Mouse (Mus musculus): Measurements from ENCODE around the gene Ly9. TPM values are rescaled to one million over a fixed set of nuclear protein-coding genes. Genes with fewer than 3 reads are reported as not detected.

Gene Ly9
- polyA plus RNA-seq, 1 experiment from 2014 or later: not detected

DNA sequence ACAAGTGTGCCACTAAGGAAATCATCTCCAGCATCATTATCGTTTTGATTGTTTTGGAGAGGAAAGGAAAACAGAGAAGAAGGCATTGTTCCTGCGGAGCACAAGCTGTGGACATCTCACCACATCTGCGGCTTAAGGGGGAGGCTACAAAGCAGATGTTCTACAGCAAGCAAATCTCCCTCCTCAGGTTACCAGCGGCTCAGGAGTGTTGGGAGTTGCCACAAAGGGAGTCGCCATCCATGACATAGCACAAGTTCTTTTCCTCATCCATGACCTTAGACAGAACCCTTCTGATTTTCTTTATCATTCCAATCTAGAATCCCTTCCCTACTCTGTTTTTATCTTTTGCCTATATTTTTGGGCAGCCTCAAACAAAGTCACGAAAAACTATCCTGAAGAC lies 28.5 kb upstream of the Ly9 start:
- Histone ChIP-seq H3K36me3 (ENCODE audit: control insufficient read depth, insufficient read depth, low read length) (no peaks in the 10 kb centered on the region), H3K27ac (ENCODE audit: low read depth, low read length) (no peak overlapping the region), H3K9me3 (ENCODE audit: control insufficient read depth, low read length) (no peaks in the 10 kb centered on the region), H3K9ac (ENCODE audit: low read length) (no peak overlapping the region), H3K4me3 (ENCODE audit: low read depth, low read length) (no peak overlapping the region), H3K27me3 (ENCODE audit: control insufficient read depth, insufficient read depth, low read length) (no peaks in the 10 kb centered on the region), H3K4me2 (ENCODE audit: low read depth, low read length, severe bottlenecking) (no peak overlapping the region), H3K4me1 (replicated peaks; ENCODE audit: control insufficient read depth, insufficient read depth, low read length) (no peaks in the 10 kb centered on the region)
- DNase-seq (ENCODE audit: low spot score) (no peak), ATAC-seq (replicated peaks; ENCODE audit: low FRiP score) (no peak)
- WGBS: 69% methylated on average over 6 of the region's 6 CpGs

DNA sequence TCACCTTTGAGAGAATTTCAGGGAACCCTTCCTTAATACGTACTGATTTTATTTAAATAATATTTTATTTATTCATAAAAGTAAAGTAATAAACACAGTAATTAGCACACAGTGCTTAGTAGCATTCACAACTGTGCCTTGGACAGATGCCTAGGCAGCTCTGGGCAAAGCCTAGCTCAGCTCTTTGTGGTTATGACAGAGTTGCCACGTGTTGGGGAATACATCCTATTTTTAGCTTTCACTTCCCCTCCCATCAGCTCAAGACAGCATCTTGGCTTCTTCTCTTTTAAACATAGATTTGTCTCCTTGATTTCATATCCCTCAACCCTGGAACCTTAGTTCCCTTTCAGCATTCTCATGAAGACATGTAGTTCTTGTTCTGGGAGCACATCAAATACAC lies 24.2 kb upstream of the Ly9 start:
- H3K27me3 ChIP-seq (ENCODE audit: control insufficient read depth, insufficient read depth, low read length): no peaks in the 10 kb centered on the region
- ATAC-seq (replicated peaks; ENCODE audit: low FRiP score): no peak
- H3K9me3 ChIP-seq (ENCODE audit: control insufficient read depth, low read length): no peaks in the 10 kb centered on the region
- 76% methylated on average over 2 of the region's 2 CpGs for WGBS
- H3K36me3 ChIP-seq (ENCODE audit: control insufficient read depth, insufficient read depth, low read length): no peaks in the 10 kb centered on the region
- H3K27ac ChIP-seq (ENCODE audit: low read depth, low read length): no peak overlapping the region
- H3K9ac ChIP-seq (ENCODE audit: low read length): no peak overlapping the region
- no peaks in the 10 kb centered on the region for H3K4me1 ChIP-seq (replicated peaks; ENCODE audit: control insufficient read depth, insufficient read depth, low read length)
- no peak for DNase-seq (ENCODE audit: low spot score)
- no peak overlapping the region for H3K4me3 ChIP-seq (ENCODE audit: low read depth, low read length)
- H3K4me2 ChIP-seq (ENCODE audit: low read depth, low read length, severe bottlenecking): no peak overlapping the region

DNA sequence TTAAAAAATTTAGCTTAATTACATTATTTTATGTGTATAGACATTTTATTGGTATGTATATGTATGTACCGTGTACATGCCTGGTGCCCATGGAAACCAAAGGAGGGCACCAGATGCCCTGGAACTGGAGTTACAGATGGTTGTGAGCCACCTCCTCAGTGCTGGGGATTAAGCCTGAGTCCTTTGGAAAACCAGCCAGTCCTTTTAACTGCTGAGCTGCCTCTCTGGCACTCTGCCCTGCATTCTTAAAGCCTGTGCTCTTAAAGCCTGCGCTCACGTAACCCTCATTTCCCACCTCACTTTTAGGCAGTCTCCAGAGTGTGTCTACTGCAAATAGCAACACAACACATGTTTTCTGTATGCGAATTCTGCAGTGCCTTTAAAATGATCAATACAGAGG lies 23.7 kb upstream of the Ly9 start:
- Histone ChIP-seq H3K27ac (ENCODE audit: low read depth, low read length) (no peak overlapping the region), H3K4me3 (ENCODE audit: low read depth, low read length) (no peak overlapping the region), H3K4me1 (replicated peaks; ENCODE audit: control insufficient read depth, insufficient read depth, low read length) (no peaks in the 10 kb centered on the region), H3K9me3 (ENCODE audit: control insufficient read depth, low read length) (no peaks in the 10 kb centered on the region), H3K4me2 (ENCODE audit: low read depth, low read length, severe bottlenecking) (no peak overlapping the region), H3K9ac (ENCODE audit: low read length) (no peak overlapping the region), H3K36me3 (ENCODE audit: control insufficient read depth, insufficient read depth, low read length) (no peaks in the 10 kb centered on the region), H3K27me3 (ENCODE audit: control insufficient read depth, insufficient read depth, low read length) (no peaks in the 10 kb centered on the region)
- WGBS: 91% methylated on average over 4 of the region's 4 CpGs
- ATAC-seq (replicated peaks; ENCODE audit: low FRiP score) (no peak), DNase-seq (ENCODE audit: low spot score) (no peak)

DNA sequence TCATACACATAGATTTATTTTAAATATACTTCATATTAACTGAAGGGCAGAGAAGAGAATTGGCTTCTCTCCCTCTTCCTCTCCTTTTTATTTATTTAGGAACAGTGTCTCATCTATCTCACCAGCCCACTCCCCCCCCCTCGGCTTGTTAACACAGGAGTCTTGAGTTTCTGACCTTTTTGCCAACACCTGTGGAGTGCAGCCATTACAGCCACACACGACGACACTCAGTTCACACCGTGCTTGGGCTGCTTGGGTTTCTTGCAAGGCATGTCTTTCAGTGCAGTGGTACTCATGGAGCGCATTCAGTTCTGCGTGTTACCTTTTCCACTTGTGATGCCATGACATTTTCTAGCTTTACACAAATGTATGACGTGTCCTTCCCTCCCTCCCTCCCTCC lies 22.8 kb upstream of the Ly9 start:
- WGBS: 90% methylated on average over 7 of the region's 7 CpGs
- no peaks in the 10 kb centered on the region for H3K4me1 ChIP-seq (replicated peaks; ENCODE audit: control insufficient read depth, insufficient read depth, low read length)
- H3K36me3 ChIP-seq (ENCODE audit: control insufficient read depth, insufficient read depth, low read length): no peaks in the 10 kb centered on the region
- no peak overlapping the region for H3K4me3 ChIP-seq (ENCODE audit: low read depth, low read length)
- H3K4me2 ChIP-seq (ENCODE audit: low read depth, low read length, severe bottlenecking): no peak overlapping the region
- DNase-seq (ENCODE audit: low spot score) (no peak), ATAC-seq (replicated peaks; ENCODE audit: low FRiP score) (no peak)
- no peaks in the 10 kb centered on the region for H3K9me3 ChIP-seq (ENCODE audit: control insufficient read depth, low read length)
- no peaks in the 10 kb centered on the region for H3K27me3 ChIP-seq (ENCODE audit: control insufficient read depth, insufficient read depth, low read length)
- no peak overlapping the region for H3K27ac ChIP-seq (ENCODE audit: low read depth, low read length)
- no peak overlapping the region for H3K9ac ChIP-seq (ENCODE audit: low read length)

DNA sequence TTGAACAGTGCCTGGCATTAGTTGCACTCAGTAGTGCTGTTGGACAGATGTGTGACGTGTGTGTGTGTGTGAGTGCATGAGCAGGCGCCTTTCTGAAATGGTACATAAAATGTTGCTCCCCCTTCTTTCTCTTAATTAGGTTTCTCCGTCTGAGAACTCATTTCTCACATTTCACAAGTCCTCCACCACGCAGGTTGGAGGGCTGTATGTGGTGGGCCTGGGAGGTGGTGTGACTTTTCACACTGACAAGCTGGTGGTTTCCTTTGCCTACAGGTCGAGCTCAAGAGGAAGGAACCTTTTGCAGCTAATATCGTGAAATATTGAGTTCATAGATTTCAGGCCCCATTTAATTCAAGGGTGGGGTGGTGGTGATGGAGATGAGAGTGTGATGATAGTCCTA lies 22.0 kb upstream of the Ly9 start:
- Histone ChIP-seq H3K9ac (ENCODE audit: low read length) (no peak overlapping the region), H3K9me3 (ENCODE audit: control insufficient read depth, low read length) (no peaks in the 10 kb centered on the region), H3K4me3 (ENCODE audit: low read depth, low read length) (no peak overlapping the region), H3K4me1 (replicated peaks; ENCODE audit: control insufficient read depth, insufficient read depth, low read length) (no peaks in the 10 kb centered on the region), H3K27ac (ENCODE audit: low read depth, low read length) (no peak overlapping the region), H3K36me3 (ENCODE audit: control insufficient read depth, insufficient read depth, low read length) (no peaks in the 10 kb centered on the region), H3K27me3 (ENCODE audit: control insufficient read depth, insufficient read depth, low read length) (no peaks in the 10 kb centered on the region), H3K4me2 (ENCODE audit: low read depth, low read length, severe bottlenecking) (no peak overlapping the region)
- DNase-seq (ENCODE audit: low spot score): no peak
- ATAC-seq (replicated peaks; ENCODE audit: low FRiP score): no peak
- WGBS: 87% methylated on average over 6 of the region's 6 CpGs

DNA sequence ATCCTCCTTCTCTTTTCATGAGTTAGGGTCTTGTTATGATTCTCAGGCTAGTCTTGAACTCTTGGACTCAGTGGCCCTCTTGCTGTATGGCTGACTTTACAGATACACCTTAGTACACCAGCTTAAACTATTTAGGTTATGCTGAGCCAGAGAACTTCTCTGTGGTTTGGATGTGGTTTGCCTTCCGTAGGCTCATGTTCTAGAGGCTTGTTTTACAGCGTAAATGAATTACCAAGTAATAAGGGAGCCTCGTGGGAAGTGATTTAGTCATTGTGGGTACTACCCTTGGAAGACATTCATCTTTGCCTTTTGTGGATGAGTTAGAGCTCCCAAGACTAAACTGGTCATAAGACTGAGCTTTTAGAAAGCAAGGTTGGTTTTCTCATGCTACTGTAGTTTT lies 20.6 kb upstream of the Ly9 start:
- no peak overlapping the region for H3K27ac ChIP-seq (ENCODE audit: low read depth, low read length)

DNA sequence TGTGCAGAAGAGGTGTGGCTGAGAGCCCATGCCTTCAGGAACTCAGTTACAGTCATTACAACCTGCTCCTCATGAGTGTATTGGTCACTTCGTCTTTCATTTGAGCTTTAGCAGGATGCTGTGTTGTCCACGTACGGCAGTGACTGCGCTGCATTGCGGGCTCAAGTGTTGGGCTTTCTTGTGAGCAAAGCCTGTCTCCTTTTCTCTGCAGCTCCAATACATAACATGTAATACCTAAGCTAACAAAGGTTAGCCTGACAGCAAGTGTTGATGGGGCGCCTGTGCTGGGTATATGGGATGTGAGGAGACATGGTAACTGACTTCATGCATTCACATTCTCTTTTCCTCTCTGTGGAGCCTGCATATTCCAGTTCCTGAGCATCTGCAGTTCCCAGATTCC lies 12.9 kb upstream of the Ly9 start:
- H3K9ac ChIP-seq (ENCODE audit: low read length): no peak overlapping the region
- H3K4me2 ChIP-seq (ENCODE audit: low read depth, low read length, severe bottlenecking): no peak overlapping the region
- no peak overlapping the region for H3K27ac ChIP-seq (ENCODE audit: low read depth, low read length)
- no peaks in the 10 kb centered on the region for H3K9me3 ChIP-seq (ENCODE audit: control insufficient read depth, low read length)
- ATAC-seq (replicated peaks; ENCODE audit: low FRiP score) (no peak), DNase-seq (ENCODE audit: low spot score) (no peak)
- H3K36me3 ChIP-seq (ENCODE audit: control insufficient read depth, insufficient read depth, low read length): no peaks in the 10 kb centered on the region
- H3K4me1 ChIP-seq (replicated peaks; ENCODE audit: control insufficient read depth, insufficient read depth, low read length): no peaks in the 10 kb centered on the region
- no peak overlapping the region for H3K4me3 ChIP-seq (ENCODE audit: low read depth, low read length)
- WGBS: 89% methylated on average over 6 of the region's 6 CpGs
- H3K27me3 ChIP-seq (ENCODE audit: control insufficient read depth, insufficient read depth, low read length): no peaks in the 10 kb centered on the region

More for the DNA sequence above, 20.6 kb upstream of the Ly9 start:
- Histone ChIP-seq H3K27me3 (ENCODE audit: control insufficient read depth, insufficient read depth, low read length) (no peaks in the 10 kb centered on the region), H3K9me3 (ENCODE audit: control insufficient read depth, low read length) (no peaks in the 10 kb centered on the region), H3K4me1 (replicated peaks; ENCODE audit: control insufficient read depth, insufficient read depth, low read length) (no peaks in the 10 kb centered on the region), H3K4me3 (ENCODE audit: low read depth, low read length) (no peak overlapping the region), H3K9ac (ENCODE audit: low read length) (no peak overlapping the region), H3K4me2 (ENCODE audit: low read depth, low read length, severe bottlenecking) (no peak overlapping the region), H3K36me3 (ENCODE audit: control insufficient read depth, insufficient read depth, low read length) (no peaks in the 10 kb centered on the region)
- ATAC-seq (replicated peaks; ENCODE audit: low FRiP score): no peak
- no peak for DNase-seq (ENCODE audit: low spot score)
- 89% methylated on average over 3 of the region's 3 CpGs for WGBS

DNA sequence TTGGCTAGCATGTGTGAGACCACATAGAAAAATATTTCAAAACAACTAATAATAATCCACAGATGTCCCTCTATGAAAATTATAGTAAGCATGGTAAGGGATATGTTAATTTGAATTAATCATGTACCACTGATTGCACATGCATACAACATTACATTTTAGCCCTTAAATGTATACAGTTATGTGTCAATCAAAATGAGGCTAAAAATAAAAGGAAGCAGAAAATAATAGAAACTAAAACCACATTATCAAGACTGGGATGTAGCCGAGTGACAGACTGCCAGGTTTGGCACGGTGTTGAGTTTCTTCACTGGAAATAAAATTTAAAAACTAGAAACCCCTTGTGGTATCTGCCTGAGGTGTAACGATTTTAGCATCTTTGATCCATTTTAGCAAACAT lies 12.4 kb upstream of the Ly9 start:
- Histone ChIP-seq H3K27ac (ENCODE audit: low read depth, low read length) (no peak overlapping the region), H3K9me3 (ENCODE audit: control insufficient read depth, low read length) (no peaks in the 10 kb centered on the region), H3K4me3 (ENCODE audit: low read depth, low read length) (no peak overlapping the region), H3K27me3 (ENCODE audit: control insufficient read depth, insufficient read depth, low read length) (no peaks in the 10 kb centered on the region), H3K36me3 (ENCODE audit: control insufficient read depth, insufficient read depth, low read length) (no peaks in the 10 kb centered on the region), H3K9ac (ENCODE audit: low read length) (no peak overlapping the region), H3K4me1 (replicated peaks; ENCODE audit: control insufficient read depth, insufficient read depth, low read length) (no peaks in the 10 kb centered on the region), H3K4me2 (ENCODE audit: low read depth, low read length, severe bottlenecking) (no peak overlapping the region)
- ATAC-seq (replicated peaks; ENCODE audit: low FRiP score) (no peak), DNase-seq (ENCODE audit: low spot score) (no peak)
- 96% methylated on average over 3 of the region's 3 CpGs for WGBS

DNA sequence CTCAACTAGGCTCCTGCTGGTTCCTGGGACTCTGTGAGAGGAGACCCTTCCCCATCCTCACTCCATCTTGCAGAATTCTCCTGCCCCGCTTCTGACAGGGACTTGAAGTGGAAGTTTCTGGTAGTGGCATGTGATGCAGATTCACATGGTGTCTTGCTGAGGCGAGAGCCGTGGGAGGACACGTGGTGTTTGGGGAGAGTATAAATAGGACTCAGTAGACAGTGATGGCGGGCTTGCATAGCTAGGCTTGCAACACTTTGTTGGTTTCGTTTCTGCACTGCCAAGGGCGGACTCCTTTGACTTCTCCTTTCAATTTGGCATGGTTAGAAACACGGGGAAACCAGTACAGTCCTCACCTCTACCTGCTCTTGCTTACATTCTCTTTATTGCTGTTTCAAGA lies 11.8 kb upstream of the Ly9 start:
- Histone ChIP-seq H3K36me3 (ENCODE audit: control insufficient read depth, insufficient read depth, low read length) (no peaks in the 10 kb centered on the region), H3K9ac (ENCODE audit: low read length) (no peak overlapping the region), H3K27ac (ENCODE audit: low read depth, low read length) (no peak overlapping the region), H3K9me3 (ENCODE audit: control insufficient read depth, low read length) (no peaks in the 10 kb centered on the region), H3K4me1 (replicated peaks; ENCODE audit: control insufficient read depth, insufficient read depth, low read length) (no peaks in the 10 kb centered on the region), H3K4me3 (ENCODE audit: low read depth, low read length) (no peak overlapping the region), H3K4me2 (ENCODE audit: low read depth, low read length, severe bottlenecking) (no peak overlapping the region), H3K27me3 (ENCODE audit: control insufficient read depth, insufficient read depth, low read length) (no peaks in the 10 kb centered on the region)
- DNase-seq (ENCODE audit: low spot score): no peak
- ATAC-seq (replicated peaks; ENCODE audit: low FRiP score): no peak
- 85% methylated on average over 8 of the region's 8 CpGs for WGBS
